Mouse (Mus musculus): ENCODE results near the gene Gabbr1.

DNA sequence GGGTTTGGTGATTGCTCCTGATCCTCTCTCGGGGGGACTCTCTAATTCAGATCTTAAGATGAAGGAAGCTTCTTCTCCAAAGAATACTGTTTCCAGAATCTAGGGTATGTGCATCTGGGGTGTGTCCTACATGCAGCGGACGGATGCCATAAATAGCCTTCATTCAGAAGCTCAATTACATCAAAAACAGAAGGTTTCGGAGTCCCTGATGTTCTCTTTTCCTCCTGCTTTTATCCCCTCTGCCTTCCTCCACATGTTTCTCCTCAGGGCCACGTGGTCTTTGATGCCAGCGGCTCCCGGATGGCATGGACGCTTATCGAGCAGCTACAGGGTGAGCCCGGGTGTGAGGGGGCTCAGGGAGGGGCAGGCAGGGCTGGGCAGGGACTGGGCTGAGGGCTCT, 17.3 kb downstream of the Gabbr1 start:
- TF ChIP-seq CTCF (IDR thresholded peaks at IDR 0.05; ENCODE audit: borderline replicate concordance, insufficient read depth, low read length) (no peak), POLR2A (IDR thresholded peaks at IDR 0.05; ENCODE audit: low read depth, low read length) (no peak)
